Mouse (Mus musculus) limb, embryonic 12.5 days (tissue): ENCODE measurements around the gene Serpina3m. TPM values are rescaled to one million over a fixed set of nuclear protein-coding genes. Genes with fewer than 3 reads are reported as not detected.

ENCODE experiments used
- ATAC-seq: fragments of 200-750 bp; cut with Nextera tagmentation; 2 replicates; pipeline ENCODE4 v1.8.0; 2017; ENCODE audit warnings: low read depth, moderate TSS enrichment; ENCODE audit not compliant: insufficient number of reproducible peaks, insufficient read depth, low FRiP score, low TSS enrichment
- H3K27ac ChIP-seq: fragments of 300-500 bp; sonication (generic); 2 replicates; pipeline ENCODE4 v1.5.1; 2016; ENCODE audit warnings: mild to moderate bottlenecking, moderate library complexity
- H3K27me3 ChIP-seq: fragments of 300-500 bp; sonication (generic); 2 replicates; pipeline ENCODE4 v1.6.1; 2016; ENCODE audit warnings: mild to moderate bottlenecking, moderate library complexity
- H3K36me3 ChIP-seq: fragments of 300-500 bp; sonication (generic); 2 replicates; pipeline ENCODE4 v1.6.1; 2016; ENCODE audit warnings: mild to moderate bottlenecking, moderate library complexity
- H3K4me1 ChIP-seq: fragments of 300-500 bp; sonication (generic); replicated peaks from 2 replicates; pipeline ENCODE4 v1.6.1; 2016
- H3K4me2 ChIP-seq: fragments of 300-500 bp; sonication (generic); 2 replicates; pipeline ENCODE4 v1.6.1; 2016; ENCODE audit warnings: mild to moderate bottlenecking, moderate library complexity
- H3K4me3 ChIP-seq: fragments of 300-500 bp; sonication (generic); replicated peaks from 2 replicates; pipeline ENCODE4 v1.5.1; 2016; ENCODE audit warnings: mild to moderate bottlenecking
- H3K9ac ChIP-seq: fragments of 300-500 bp; sonication (generic); replicated peaks from 2 replicates; pipeline ENCODE4 v1.6.1; 2016; ENCODE audit warnings: mild to moderate bottlenecking, moderate library complexity
- H3K9me3 ChIP-seq: fragments of 300-500 bp; sonication (generic); 2 replicates; pipeline ENCODE4 v1.6.1; 2016; ENCODE audit warnings: mild to moderate bottlenecking, moderate library complexity
- WGBS: fragments of 180-500 bp; shearing (Covaris S2); methylation state at CpG from one replicate; pipeline ENCODE4 v1.1.7; 2016; 5-methylcytosine and 5-hydroxymethylcytosine counted together
- polyA plus RNA-seq: library from polyadenylated mRNA; unstranded; fragments of >200 nt; fragmentation: Nextera tagmentation; extraction: Ambion mirVana; gene quantifications from 2 replicates; pipeline ENCODE4 v1.2.1, GENCODE M21; 2016

Gene Serpina3m
- polyA plus RNA-seq, 1 experiment from 2014 or later, result not detected

DNA sequence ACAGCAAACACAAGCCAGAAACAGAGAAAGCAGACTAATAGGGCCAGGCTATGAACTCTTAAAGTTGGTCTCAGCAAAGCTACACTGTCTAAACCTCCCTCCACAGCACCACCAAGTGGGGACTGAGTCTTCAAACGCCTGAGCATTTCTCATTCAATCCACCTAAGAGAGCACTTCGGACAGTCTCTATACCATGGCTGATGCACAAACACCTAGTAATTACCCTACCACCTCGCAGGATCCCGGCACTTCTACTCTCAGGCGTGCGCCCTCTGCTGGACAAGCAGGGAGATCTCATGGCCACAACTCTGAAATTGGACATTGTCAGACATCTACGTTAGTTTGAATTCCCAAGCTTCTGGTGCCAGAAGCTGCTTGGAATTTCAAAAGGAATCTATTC is 88.6 kb downstream of the Serpina3m start:
- 8% methylated on average over 7 of the region's 7 CpGs for WGBS
- no peaks in the 10 kb centered on the region for H3K36me3 ChIP-seq
- H3K27ac ChIP-seq, result no peak overlapping the region
- no peak overlapping the region for H3K9ac ChIP-seq
- H3K4me1 ChIP-seq, result peaks cover 7% of the 10 kb centered on the region; the same call in 1 of the 2 replicates
- no peaks in the 10 kb centered on the region for H3K9me3 ChIP-seq
- H3K4me3 ChIP-seq, result no peak overlapping the region
- H3K4me2 ChIP-seq, result no peak overlapping the region
- ATAC-seq, result no peak
- peaks cover 9% of the 10 kb centered on the region for H3K27me3 ChIP-seq

DNA sequence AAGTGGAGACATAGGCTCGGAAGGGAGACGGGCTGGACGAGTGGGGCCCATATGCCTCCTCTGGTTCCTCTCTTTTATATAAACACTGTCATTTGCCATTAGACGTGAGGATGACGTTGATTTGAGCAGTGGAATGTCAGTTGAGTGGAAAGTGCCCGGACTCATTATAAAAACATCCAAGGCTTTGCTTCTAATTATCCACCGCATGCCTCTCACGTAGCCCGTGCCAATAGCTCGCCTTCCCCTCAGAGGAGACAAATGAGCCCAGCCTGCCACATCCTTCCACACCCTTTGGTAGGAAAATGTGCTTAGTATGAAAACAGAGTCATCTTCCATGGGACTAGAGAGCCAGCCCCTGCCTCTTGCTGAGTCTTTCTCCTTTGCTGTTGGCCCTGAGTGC is 93.1 kb downstream of the Serpina3m start:
- no peak overlapping the region for H3K27ac ChIP-seq
- ATAC-seq, result no peak
- H3K4me1 ChIP-seq, result no peaks in the 10 kb centered on the region
- no peak overlapping the region for H3K4me3 ChIP-seq
- H3K27me3 ChIP-seq, result peaks cover under 1% of the 10 kb centered on the region
- 60% methylated on average over 10 of the region's 10 CpGs for WGBS
- no peaks in the 10 kb centered on the region for H3K36me3 ChIP-seq
- no peak overlapping the region for H3K9ac ChIP-seq
- H3K4me2 ChIP-seq, result no peak overlapping the region
- H3K9me3 ChIP-seq, result peaks cover 6% of the 10 kb centered on the region; the same call in 1 of the 2 replicates

DNA sequence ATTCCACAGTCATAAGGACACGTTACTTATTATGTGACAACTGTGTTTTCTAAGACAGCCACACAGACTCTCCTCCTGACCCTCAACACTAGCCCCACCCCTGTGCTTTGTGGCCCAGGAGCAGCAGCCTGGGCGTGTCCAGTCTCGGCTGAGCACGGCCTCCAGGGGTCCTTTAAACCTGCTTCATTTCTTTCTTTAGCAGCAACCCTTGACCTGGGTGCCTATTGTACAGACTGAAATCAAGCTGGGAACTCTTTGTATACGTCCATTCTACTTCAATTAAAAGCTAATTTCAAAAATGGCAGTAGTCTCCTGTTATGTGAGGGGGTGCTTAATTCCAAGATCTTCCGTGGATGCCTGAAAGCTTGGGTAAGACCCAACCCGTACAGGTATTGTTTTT is 94.9 kb downstream of the Serpina3m start:
- Histone ChIP-seq H3K4me3 (no peak overlapping the region), H3K27ac (no peak overlapping the region), H3K9me3 (peaks cover 6% of the 10 kb centered on the region; the same call in 1 of the 2 replicates), H3K27me3 (peaks cover 7% of the 10 kb centered on the region; the same call in 1 of the 2 replicates), H3K9ac (no peak overlapping the region), H3K4me2 (no peak overlapping the region), H3K4me1 (no peaks in the 10 kb centered on the region), H3K36me3 (no peaks in the 10 kb centered on the region)
- 51% methylated on average over 7 of the region's 7 CpGs for WGBS
- no peak for ATAC-seq

DNA sequence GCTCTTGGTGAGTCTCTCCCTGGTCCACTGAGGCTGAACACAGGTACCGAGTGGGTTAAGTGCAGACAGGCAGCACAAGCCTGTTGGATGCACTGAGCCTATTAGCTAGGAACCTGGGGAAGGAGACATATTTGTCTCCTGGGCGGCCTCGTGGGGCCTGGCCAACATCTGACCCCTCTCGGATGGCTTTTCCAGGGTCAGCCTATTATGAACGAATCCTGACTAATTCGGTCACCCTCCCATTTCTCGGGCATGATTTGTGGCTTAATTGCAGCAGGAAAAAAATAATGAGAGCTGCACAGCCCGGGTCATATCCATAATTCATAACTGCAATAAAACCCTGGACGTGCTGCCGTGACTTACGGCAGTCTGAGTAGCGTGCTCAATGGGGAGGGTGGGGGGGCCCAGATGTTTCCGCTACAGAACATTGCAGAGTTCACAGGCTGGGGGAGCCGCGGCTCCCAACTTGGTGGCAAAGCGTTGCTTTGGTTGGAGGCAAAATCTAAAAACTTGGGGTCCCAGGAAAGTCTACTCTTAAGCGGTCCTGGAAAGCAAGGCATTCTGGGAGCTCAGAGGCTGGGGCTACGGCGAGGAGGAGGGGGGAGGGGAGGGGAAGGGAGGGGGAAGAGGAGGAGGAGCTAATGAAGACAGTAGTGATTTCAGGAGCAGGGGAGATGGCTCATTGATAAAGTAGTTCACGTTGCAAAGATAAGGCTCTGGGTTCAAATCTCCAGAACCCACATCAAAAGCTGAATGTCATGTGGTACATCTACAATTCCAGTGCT is 95.9 kb downstream of the Serpina3m start:
- Histone ChIP-seq H3K36me3 (no peaks in the 10 kb centered on the region), H3K9me3 (peaks cover 6% of the 10 kb centered on the region; the same call in 1 of the 2 replicates), H3K4me2 (no peak overlapping the region), H3K27ac (no peak overlapping the region), H3K9ac (no peak overlapping the region), H3K27me3 (peaks cover 16% of the 10 kb centered on the region), H3K4me3 (no peak overlapping the region), H3K4me1 (no peaks in the 10 kb centered on the region; the same call in 1 of the 2 replicates)
- ATAC-seq, result no peak
- WGBS, result 62% methylated on average over 20 of the region's 20 CpGs

DNA sequence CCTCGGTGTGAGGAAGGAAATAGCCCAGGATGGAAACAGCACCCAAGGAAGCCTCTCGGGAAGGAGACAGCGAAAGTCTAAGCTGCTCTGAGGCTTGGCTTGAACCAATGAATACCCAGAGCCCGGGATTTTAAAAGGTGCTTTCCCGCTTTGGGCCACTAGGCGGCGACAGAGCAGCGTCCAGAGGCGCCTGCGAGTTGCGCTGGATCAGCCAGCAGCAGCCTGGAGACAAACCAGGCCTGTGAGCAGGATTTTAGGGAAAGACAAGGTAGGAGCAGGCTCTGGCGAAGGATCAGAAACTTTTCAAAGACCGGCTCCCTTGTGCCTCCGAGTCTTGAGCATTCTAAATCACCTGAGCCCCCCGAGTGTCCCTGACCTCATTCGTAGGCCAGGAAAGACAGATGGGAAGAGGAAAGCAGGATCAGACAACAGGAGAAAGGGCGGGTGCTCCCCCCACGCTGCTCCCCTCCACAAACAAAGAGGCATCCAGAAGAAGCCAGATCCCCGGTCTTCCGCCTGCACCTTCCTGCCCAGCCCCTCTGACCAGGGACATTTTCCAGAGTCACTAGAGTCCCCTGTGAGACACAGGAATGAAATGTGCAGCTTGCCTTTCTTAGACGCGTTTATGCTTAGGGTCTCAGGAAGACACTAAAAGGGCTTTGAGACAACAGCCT is 101.9 kb downstream of the Serpina3m start:
- Histone ChIP-seq H3K36me3 (no peaks in the 10 kb centered on the region), H3K4me1 (peaks cover 5% of the 10 kb centered on the region; the same call in 1 of the 2 replicates), H3K27me3 (peaks cover 38% of the 10 kb centered on the region), H3K27ac (peak overlapping the region; percentile 62; the same call in 1 of the 2 replicates), H3K9ac (no peak overlapping the region), H3K4me3 (no peak overlapping the region), H3K9me3 (no peaks in the 10 kb centered on the region), H3K4me2 (peak overlapping the region; percentile 18; the same call in 1 of the 2 replicates)
- ATAC-seq, result peak; percentile 65; the same call in 1 of the 2 replicates
- WGBS, result 7% methylated on average over 22 of the region's 22 CpGs

DNA sequence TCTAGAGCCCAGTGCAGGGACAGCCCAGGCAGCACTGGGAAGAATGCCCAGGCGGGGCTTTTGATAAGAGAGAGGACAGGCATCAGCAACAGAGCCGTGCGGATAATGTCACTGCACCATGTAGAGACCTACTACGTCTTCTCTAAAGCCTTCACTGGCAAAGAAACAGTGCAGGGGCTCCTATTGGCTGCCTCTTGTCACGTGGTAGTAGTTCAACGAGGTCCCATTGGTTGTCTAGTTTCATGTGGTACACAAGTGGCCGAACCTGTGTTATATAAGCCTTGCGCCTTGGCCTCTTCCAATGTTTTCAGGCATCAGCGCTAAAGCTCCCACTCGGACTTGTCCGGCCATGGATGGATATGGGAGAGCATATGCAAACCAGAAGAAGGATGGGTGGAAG is 105.4 kb downstream of the Serpina3m start:
- 88% methylated on average over 11 of the region's 11 CpGs for WGBS
- Histone ChIP-seq H3K27me3 (peaks cover 56% of the 10 kb centered on the region), H3K9ac (no peak overlapping the region), H3K4me3 (no peak overlapping the region), H3K4me2 (no peak overlapping the region), H3K9me3 (no peaks in the 10 kb centered on the region), H3K27ac (no peak overlapping the region), H3K36me3 (no peaks in the 10 kb centered on the region), H3K4me1 (peaks cover 15% of the 10 kb centered on the region; the same call in 1 of the 2 replicates)
- no peak for ATAC-seq

Other genes starting within 250 kb of the Serpina3m start
- not detected in 2 replicates for gene Serpina5, start 237.4 kb upstream of the Serpina3m start, polyA plus RNA-seq
- gene Serpina3a, start 225.8 kb upstream of the Serpina3m start, polyA plus RNA-seq, result not detected in 2 replicates
- not detected in 2 replicates for gene Serpina3b, start 210.5 kb upstream of the Serpina3m start, polyA plus RNA-seq
- not detected in 2 replicates for gene Serpina3c, start 184.6 kb upstream of the Serpina3m start, polyA plus RNA-seq
- gene Serpina3f, start 123.9 kb upstream of the Serpina3m start, polyA plus RNA-seq, result not detected in 2 replicates
- 0.26 and 0.42 TPM in 2 replicates for gene Serpina3g, start 102.2 kb upstream of the Serpina3m start, polyA plus RNA-seq
- 0.15 and 0.21 TPM in 2 replicates for gene Serpina3i, start 75.4 kb upstream of the Serpina3m start, polyA plus RNA-seq
- not detected in 2 replicates for gene Serpina3j, start 23.9 kb upstream of the Serpina3m start, polyA plus RNA-seq
- not detected in 2 replicates for gene Serpina3k, start within 50 bp of the Serpina3m start, polyA plus RNA-seq
- not detected in 2 replicates for gene Serpina3n, start 68.2 kb downstream of the Serpina3m start, polyA plus RNA-seq
- 29.0 and 32.3 TPM in 2 replicates for gene Gsc, start 134.8 kb downstream of the Serpina3m start, polyA plus RNA-seq